Mouse (Mus musculus): ENCODE measurements around the gene Adgrg5. TPM values are rescaled to one million over a fixed set of nuclear protein-coding genes. Genes with fewer than 3 reads are reported as not detected.

Gene Adgrg5
- polyA plus RNA-seq, 1 experiment, result not detected

DNA sequence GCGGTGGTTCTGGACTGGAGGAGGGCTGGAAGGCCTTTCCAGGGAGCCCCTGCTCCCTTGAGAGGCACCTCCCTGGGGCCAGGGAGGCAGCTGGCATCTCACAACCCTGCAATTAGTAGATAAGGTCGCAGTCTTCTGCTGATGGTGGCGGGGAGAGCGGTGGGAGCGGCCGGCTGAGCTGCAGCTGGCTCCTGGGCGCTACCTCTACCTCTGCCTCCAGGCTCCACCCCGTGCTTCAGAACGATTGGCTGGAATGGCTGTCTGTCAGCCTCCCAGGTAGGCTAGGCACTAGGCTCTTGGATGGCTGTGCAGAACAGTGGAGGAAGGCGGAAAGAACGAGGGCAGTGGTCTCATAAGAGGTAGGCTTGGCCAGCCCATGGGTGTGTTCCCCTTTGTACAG, 24.2 kb upstream of the Adgrg5 start:
- Histone ChIP-seq H3K4me1 (ENCODE audit: control insufficient read depth) (peaks cover 91% of the 10 kb centered on the region), H3K36me3 (ENCODE audit: control insufficient read depth) (peaks cover 10% of the 10 kb centered on the region), H3K27me3 (ENCODE audit: control insufficient read depth) (peaks cover 6% of the 10 kb centered on the region), H3K9me3 (ENCODE audit: control insufficient read depth, low read length) (no peaks in the 10 kb centered on the region), H3K4me3 (replicated peaks) (peak overlapping the region; percentile 75)
- peak; percentile 75 for TF ChIP-seq GATA1 (IDR thresholded peaks at IDR 0.05; ENCODE audit: low read length)
- peak; percentile 95 for TF ChIP-seq TAL1 (IDR thresholded peaks at IDR 0.05; ENCODE audit: low read length)

DNA sequence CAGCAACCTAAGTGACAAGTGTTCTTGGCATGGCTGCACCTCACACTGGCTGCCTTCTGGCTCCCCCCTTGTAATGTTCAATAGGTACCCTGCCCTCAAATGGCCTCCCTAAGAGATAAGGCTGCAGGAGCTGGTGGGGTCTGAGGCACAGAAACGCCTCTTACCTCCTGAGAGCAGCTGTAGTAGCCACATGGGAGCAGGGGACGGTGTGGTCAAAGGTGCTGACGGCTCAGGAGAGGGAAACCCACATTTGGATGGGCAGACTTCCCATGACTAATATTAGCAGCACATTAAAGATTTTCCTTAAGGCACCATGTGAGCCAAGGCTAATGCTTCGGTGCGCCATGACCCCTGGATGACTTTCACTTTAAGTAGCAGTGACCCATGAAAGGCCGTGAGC, 22.9 kb upstream of the Adgrg5 start:
- peak overlapping the region; percentile 75 for H3K4me3 ChIP-seq (replicated peaks)

DNA sequence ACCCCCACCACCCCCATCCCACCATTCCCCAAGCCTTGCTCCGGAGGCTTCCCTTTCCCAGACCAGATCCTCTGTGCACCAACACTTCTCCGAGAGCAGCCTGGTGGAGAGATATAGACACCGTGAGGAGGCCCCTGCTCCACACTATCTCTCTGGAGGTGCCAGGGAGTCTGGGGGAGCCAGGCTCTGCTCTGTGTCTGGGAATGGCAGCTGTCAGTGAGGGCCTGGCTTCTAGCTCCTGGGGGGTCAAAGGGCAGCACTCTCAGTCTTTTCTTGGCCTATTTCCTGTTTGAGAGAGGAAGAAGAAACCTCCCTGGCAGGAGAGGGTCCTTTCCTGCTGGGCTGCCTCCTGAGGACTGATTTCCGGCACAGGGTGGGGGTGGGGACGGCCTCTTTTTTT, 22.5 kb upstream of the Adgrg5 start:
- TF ChIP-seq TAL1 (IDR thresholded peaks at IDR 0.05; ENCODE audit: low read length), result no peak
- TF ChIP-seq GATA1 (IDR thresholded peaks at IDR 0.05; ENCODE audit: low read length), result no peak
- Histone ChIP-seq H3K27me3 (ENCODE audit: control insufficient read depth) (no peaks in the 10 kb centered on the region), H3K4me1 (ENCODE audit: control insufficient read depth) (peaks cover 92% of the 10 kb centered on the region), H3K4me3 (replicated peaks) (peak overlapping the region; percentile 75), H3K9me3 (ENCODE audit: control insufficient read depth, low read length) (no peaks in the 10 kb centered on the region), H3K36me3 (ENCODE audit: control insufficient read depth) (peaks cover 8% of the 10 kb centered on the region)

More for the DNA sequence above, 22.9 kb upstream of the Adgrg5 start:
- TF ChIP-seq TAL1 (IDR thresholded peaks at IDR 0.05; ENCODE audit: low read length) (no peak), GATA1 (IDR thresholded peaks at IDR 0.05; ENCODE audit: low read length) (no peak)
- Histone ChIP-seq H3K4me1 (ENCODE audit: control insufficient read depth) (peaks cover 91% of the 10 kb centered on the region), H3K36me3 (ENCODE audit: control insufficient read depth) (peaks cover 10% of the 10 kb centered on the region), H3K9me3 (ENCODE audit: control insufficient read depth, low read length) (no peaks in the 10 kb centered on the region), H3K27me3 (ENCODE audit: control insufficient read depth) (no peaks in the 10 kb centered on the region)

DNA sequence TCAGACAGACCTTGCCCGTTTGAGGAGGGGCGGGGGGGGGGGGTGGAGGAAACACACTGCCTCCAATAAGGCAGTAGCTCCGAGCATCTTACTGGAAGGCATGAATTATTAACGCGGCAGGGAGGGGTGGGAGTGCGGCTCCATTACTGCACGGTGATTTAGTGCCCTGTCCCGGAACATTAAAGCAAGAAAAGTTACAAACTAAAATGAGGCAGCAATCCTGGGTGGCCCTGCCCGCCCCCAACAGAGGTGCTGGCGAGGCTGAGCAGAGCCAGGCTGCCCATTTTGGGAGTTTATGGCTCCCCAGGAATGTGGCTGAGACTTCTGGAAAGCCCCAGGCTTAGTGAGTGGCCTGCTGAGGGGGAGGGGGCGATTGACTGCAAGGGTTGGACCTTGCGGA, 19.8 kb upstream of the Adgrg5 start:
- no peaks in the 10 kb centered on the region for H3K27me3 ChIP-seq (ENCODE audit: control insufficient read depth)
- no peaks in the 10 kb centered on the region; the same call in none of the 2 replicates for H3K36me3 ChIP-seq (ENCODE audit: control insufficient read depth)
- peaks cover 78% of the 10 kb centered on the region for H3K4me1 ChIP-seq (ENCODE audit: control insufficient read depth)
- H3K4me3 ChIP-seq (replicated peaks), result no peak overlapping the region
- TF ChIP-seq TAL1 (IDR thresholded peaks at IDR 0.05; ENCODE audit: low read length) (no peak), GATA1 (IDR thresholded peaks at IDR 0.05; ENCODE audit: low read length) (no peak)
- H3K9me3 ChIP-seq (ENCODE audit: control insufficient read depth, low read length), result no peaks in the 10 kb centered on the region

DNA sequence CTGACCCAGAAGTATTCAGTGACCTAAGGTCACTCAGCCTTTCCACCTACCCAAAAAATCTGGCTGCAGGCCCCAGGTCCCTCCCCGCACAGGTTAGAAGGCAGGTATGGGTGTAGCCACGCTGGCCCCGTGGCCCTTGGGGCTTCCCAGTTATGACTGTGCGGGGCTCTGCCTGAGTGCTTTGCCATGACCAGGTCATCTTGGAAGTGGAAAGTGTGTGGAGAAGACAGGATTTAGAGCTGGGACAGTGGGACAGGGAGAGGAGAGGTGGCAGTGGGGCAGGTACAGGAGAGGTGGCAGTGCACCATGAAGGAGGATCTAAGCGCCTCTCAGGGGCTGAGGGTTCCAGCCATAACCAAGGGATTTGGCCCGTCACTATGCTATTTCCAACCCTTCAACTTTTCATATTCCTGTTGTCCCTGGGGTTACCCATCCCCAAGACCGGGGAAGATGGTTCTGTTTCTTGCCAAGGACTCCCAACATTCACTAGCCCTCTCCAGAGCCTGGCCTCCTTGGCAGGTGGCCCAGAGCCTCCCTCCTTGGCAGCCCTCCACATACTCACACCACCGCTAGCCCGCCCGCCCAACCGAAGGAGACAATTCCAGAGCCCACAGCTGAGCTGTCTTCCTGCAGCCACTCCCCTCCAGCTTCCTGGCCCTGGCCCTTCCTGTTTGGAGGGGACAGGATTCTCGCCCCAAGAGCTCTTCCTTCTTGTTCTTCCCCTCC, 18.9 kb upstream of the Adgrg5 start:
- no peaks in the 10 kb centered on the region for H3K9me3 ChIP-seq (ENCODE audit: control insufficient read depth, low read length)
- H3K27me3 ChIP-seq (ENCODE audit: control insufficient read depth), result no peaks in the 10 kb centered on the region
- H3K36me3 ChIP-seq (ENCODE audit: control insufficient read depth), result no peaks in the 10 kb centered on the region; the same call in 1 of the 2 replicates
- TF ChIP-seq TAL1 (IDR thresholded peaks at IDR 0.05; ENCODE audit: low read length) (no peak), GATA1 (IDR thresholded peaks at IDR 0.05; ENCODE audit: low read length) (no peak)
- H3K4me3 ChIP-seq (replicated peaks), result no peak overlapping the region
- peaks cover 76% of the 10 kb centered on the region for H3K4me1 ChIP-seq (ENCODE audit: control insufficient read depth)

DNA sequence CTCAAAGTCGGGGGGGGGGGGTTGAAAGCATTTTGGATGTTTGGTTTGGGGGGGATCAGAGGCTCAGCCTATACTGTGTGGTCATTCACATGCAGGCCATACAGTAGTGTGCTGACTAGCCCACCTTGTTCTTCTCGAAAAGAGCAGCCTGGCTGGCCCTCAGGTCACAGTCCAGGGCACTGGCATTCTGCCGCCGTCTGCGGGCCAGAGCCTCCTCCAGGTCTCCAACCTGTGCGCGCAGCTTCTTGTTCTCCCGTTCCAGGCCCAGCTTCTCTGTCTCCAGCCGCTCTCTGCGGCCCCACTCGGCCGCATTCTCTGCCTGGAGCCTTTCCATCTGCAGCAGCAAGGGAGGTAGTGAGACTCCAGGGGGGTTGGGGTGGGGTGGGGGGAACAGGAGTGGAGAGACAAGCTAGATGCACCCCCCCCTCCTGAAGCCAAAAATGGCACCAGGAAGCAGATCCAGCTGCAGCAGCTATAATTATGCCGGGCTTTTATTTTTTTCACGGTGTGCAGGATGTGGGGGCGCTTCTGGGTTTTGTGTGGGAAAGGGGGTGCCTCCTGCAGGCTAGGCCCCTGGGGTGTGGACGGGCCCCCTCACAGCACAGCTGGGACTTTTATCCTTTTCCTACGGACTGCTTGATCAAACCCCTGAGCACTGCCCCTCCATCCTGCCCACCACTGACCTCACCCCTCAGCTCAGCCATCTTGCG, 15.7 kb upstream of the Adgrg5 start:
- Histone ChIP-seq H3K36me3 (ENCODE audit: control insufficient read depth) (no peaks in the 10 kb centered on the region), H3K4me3 (replicated peaks) (no peak overlapping the region), H3K27me3 (ENCODE audit: control insufficient read depth) (peaks cover 21% of the 10 kb centered on the region), H3K4me1 (ENCODE audit: control insufficient read depth) (peaks cover 46% of the 10 kb centered on the region), H3K9me3 (ENCODE audit: control insufficient read depth, low read length) (no peaks in the 10 kb centered on the region; the same call in 1 of the 2 replicates)
- TF ChIP-seq GATA1 (IDR thresholded peaks at IDR 0.05; ENCODE audit: low read length) (no peak), TAL1 (IDR thresholded peaks at IDR 0.05; ENCODE audit: low read length) (no peak)

DNA sequence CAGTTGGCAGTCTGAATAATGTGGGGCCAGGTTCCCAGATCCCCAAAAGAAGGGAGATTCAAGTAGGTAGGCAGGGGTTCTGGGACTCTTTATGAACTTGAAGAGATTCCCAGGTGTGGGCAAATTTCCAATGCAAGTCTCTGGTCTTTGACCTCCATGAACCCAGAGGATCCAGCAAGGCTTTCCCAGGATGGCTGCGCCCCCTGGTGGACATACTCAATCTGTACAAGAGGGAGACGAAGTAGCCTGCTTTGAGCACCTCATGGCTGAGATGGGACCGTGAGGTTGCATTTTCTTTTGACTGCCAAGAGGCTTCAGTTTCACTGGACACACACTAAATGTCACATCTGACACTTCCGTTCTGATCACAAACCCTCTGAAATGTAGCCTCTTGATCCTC, 14.6 kb upstream of the Adgrg5 start:
- no peaks in the 10 kb centered on the region for H3K36me3 ChIP-seq (ENCODE audit: control insufficient read depth)
- H3K4me1 ChIP-seq (ENCODE audit: control insufficient read depth), result peaks cover 44% of the 10 kb centered on the region
- no peak overlapping the region for H3K4me3 ChIP-seq (replicated peaks)
- H3K27me3 ChIP-seq (ENCODE audit: control insufficient read depth), result peaks cover 32% of the 10 kb centered on the region
- TF ChIP-seq TAL1 (IDR thresholded peaks at IDR 0.05; ENCODE audit: low read length), result no peak
- no peak for TF ChIP-seq GATA1 (IDR thresholded peaks at IDR 0.05; ENCODE audit: low read length)
- peaks cover 7% of the 10 kb centered on the region; the same call in 1 of the 2 replicates for H3K9me3 ChIP-seq (ENCODE audit: control insufficient read depth, low read length)

DNA sequence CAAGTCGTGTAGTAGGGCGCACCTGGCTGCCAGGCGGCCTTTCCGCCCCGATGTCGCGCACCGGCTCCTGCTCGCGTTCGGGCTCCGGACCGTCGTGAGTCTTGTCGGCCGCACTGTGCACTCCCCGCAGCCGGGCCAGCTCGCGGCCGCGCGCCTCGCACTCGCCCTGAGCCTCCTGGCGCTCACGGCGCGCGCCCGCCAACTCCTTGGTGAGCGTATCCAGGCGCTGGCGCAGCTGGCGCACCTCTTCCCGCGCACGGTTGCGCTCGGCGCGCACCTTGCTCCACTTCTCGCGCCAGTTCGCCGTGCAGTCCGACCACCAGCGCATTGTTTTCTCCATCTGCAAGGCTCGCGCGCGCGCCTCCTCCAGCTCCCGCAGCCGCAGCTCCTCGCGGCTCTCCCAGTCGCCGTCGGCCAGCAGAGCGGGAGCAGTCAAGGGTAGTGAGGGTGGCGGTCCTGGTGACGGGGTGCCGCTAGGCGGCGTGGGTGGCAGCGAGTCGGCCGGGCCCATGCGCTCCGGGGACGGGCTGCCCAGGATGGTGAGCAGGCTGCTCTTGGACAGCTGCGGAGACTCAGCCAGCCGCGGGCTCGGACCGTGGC, 10.3 kb upstream of the Adgrg5 start:
- H3K27me3 ChIP-seq (ENCODE audit: control insufficient read depth), result peaks cover 75% of the 10 kb centered on the region
- H3K4me3 ChIP-seq (replicated peaks), result peak overlapping the region; percentile 8
- H3K36me3 ChIP-seq (ENCODE audit: control insufficient read depth), result no peaks in the 10 kb centered on the region
- TF ChIP-seq GATA1 (IDR thresholded peaks at IDR 0.05; ENCODE audit: low read length) (no peak), TAL1 (IDR thresholded peaks at IDR 0.05; ENCODE audit: low read length) (no peak)
- H3K9me3 ChIP-seq (ENCODE audit: control insufficient read depth, low read length), result peaks cover 7% of the 10 kb centered on the region; the same call in 1 of the 2 replicates
- H3K4me1 ChIP-seq (ENCODE audit: control insufficient read depth), result peaks cover 37% of the 10 kb centered on the region

DNA sequence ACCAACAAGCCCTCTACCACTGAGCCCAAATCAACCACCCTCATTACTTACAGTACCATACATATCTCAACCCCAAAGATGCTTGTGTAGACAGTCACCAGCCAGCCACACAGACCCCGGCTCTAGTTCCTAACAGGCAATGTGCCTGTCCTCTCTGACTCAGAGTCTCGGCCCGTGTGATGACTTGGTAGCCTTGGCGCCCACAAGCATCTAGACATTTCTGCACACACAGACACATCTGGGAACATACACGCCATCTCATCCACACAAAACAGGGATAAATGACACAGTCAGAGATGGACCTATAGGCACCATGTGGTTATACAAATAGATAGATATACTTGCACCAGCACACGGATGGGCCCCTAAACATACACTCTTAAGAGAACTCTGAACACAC, 9.2 kb upstream of the Adgrg5 start:
- TF ChIP-seq TAL1 (IDR thresholded peaks at IDR 0.05; ENCODE audit: low read length) (no peak), GATA1 (IDR thresholded peaks at IDR 0.05; ENCODE audit: low read length) (no peak)
- Histone ChIP-seq H3K36me3 (ENCODE audit: control insufficient read depth) (no peaks in the 10 kb centered on the region), H3K27me3 (ENCODE audit: control insufficient read depth) (peaks cover 86% of the 10 kb centered on the region), H3K4me3 (replicated peaks) (no peak overlapping the region), H3K9me3 (ENCODE audit: control insufficient read depth, low read length) (peaks cover 7% of the 10 kb centered on the region; the same call in 1 of the 2 replicates), H3K4me1 (ENCODE audit: control insufficient read depth) (peaks cover 29% of the 10 kb centered on the region)
